ENCODE assay signal across 13 mouse cellular contexts in genomic region chr13:45429239-45429638, GRCm38 (mm10). TPM values are rescaled to one million over a fixed set of nuclear protein-coding genes. Genes with fewer than 3 reads are reported as not detected.
A peak's percentile ranks its signal among the peaks of the same experiment; 100 is the strongest.
DNase-seq lines count a peak whose midpoint lies in the region; ATAC-seq and TF ChIP-seq lines count a peak whose summit lies in the region.
"Had no signal": no experiment of that assay in that cellular context is flagged by ENCODE, and none has a peak within 500 bp of the region (broad histone marks: within the 10 kb centered on the region; RNA-seq: fewer than 3 reads in every experiment).

No protein-coding gene starts in this region.

- peaks cover 17% of the 10 kb centered on the region for H3K4me1 ChIP-seq in heart, embryonic 10.5 days
- H3K4me1 ChIP-seq in kidney, embryonic 16.5 days (ENCODE audit: insufficient read depth, low read length) = peaks cover 8% of the 10 kb centered on the region; the same call in 1 of the 2 replicates
- peaks cover 3% of the 10 kb centered on the region; the same call in 1 of the 2 replicates for H3K4me1 ChIP-seq in embryonic fibroblast, embryonic 13.5 days (ENCODE audit: control insufficient read depth, insufficient read depth, low read length)

- no peak overlapping the region for H3K4me3 ChIP-seq in heart, embryonic 10.5 days
- no peak overlapping the region for H3K4me3 ChIP-seq in kidney, embryonic 16.5 days (ENCODE audit: low read length)
- no peak overlapping the region for H3K4me3 ChIP-seq in embryonic fibroblast, embryonic 13.5 days (ENCODE audit: insufficient read depth, low read length)
- H3K4me3 ChIP-seq: midbrain, embryonic 12.5 days had no signal

- H3K4me2 ChIP-seq in kidney, embryonic 16.5 days (replicated peaks; ENCODE audit: low read depth, low read length) = no peak overlapping the region
- H3K4me2 ChIP-seq: midbrain, embryonic 12.5 days had no signal

- H3K9me3 ChIP-seq in heart, embryonic 10.5 days = no peaks in the 10 kb centered on the region
- H3K9me3 ChIP-seq in kidney, embryonic 16.5 days (ENCODE audit: low read length) = no peaks in the 10 kb centered on the region
- H3K9me3 ChIP-seq: G1E; midbrain, embryonic 12.5 days had no signal

- WGBS in heart, embryonic 10.5 days = 44% methylated on average over 11 of the region's 11 CpGs
- 62% methylated on average over 11 of the region's 11 CpGs for WGBS in kidney, embryonic 16.5 days

- H3K9ac ChIP-seq in kidney, embryonic 16.5 days (replicated peaks; ENCODE audit: low read length) = no peak overlapping the region
- H3K9ac ChIP-seq: midbrain, embryonic 12.5 days had no signal

- no peak for TF ChIP-seq CTCF in embryonic fibroblast, embryonic 13.5 days (IDR thresholded peaks at IDR 0.05; ENCODE audit: borderline replicate concordance, insufficient read depth, low read length)

- no peak for ATAC-seq in kidney, embryonic 16.5 days (ENCODE audit: low FRiP score, low TSS enrichment)

- DNase-seq in heart, embryonic 10.5 days (ENCODE audit: low spot score) = no peak
- DNase-seq in heart, adult 8-10 months (ENCODE audit: low spot score) = no peak
- DNase-seq in kidney, postnatal 36 days = no peak
- peak; percentile 66 for DNase-seq in brain, adult 2 months (ENCODE audit: low read depth, low spot score)
- no peak for DNase-seq in adrenal gland, postnatal 25 days
- DNase-seq in adrenal gland, adult 2 months = no peak
- DNase-seq: cerebellum, adult 9-11 months; kidney, adult 9 months; lung, postnatal 14 days had no signal

- peak overlapping the region; percentile 70 for H3K27ac ChIP-seq in heart, embryonic 10.5 days
- 0 out of 2 replicates have a peak overlapping the region, but pooled peaks have one; percentile 23 for H3K27ac ChIP-seq in kidney, embryonic 16.5 days (ENCODE audit: low read length)
- 0 out of 2 replicates have a peak overlapping the region, but pooled peaks have one; percentile 2 for H3K27ac ChIP-seq in embryonic fibroblast, embryonic 13.5 days (ENCODE audit: insufficient read depth, low read length)
- H3K27ac ChIP-seq: midbrain, embryonic 12.5 days had no signal

- H3K27me3 ChIP-seq in heart, embryonic 10.5 days (ENCODE audit: insufficient read depth, poor library complexity, severe bottlenecking) = no peaks in the 10 kb centered on the region
- no peaks in the 10 kb centered on the region for H3K27me3 ChIP-seq in kidney, embryonic 16.5 days (ENCODE audit: insufficient read depth, low read length)
- H3K27me3 ChIP-seq: midbrain, embryonic 12.5 days had no signal

- no peak for TF ChIP-seq POLR2A in embryonic fibroblast, embryonic 13.5 days (IDR thresholded peaks at IDR 0.05; ENCODE audit: low read depth, low read length)

- no peaks in the 10 kb centered on the region for H3K36me3 ChIP-seq in heart, embryonic 10.5 days
- no peaks in the 10 kb centered on the region for H3K36me3 ChIP-seq in kidney, embryonic 16.5 days (ENCODE audit: insufficient read depth, low read length)
- H3K36me3 ChIP-seq: G1E; midbrain, embryonic 12.5 days had no signal

RNA-seq across cellular contexts. Expression of gene Mylip, which starts 39.7 kb away (rescaled TPM):
- 5.2 and 8.2 TPM in 2 replicates for polyA plus RNA-seq in heart, embryonic 10.5 days (2016; fragmentation: Nextera tagmentation; extraction: Ambion mirVana)
- total RNA-seq in heart, adult 8-10 months (2022) = 10 to 100 TPM; 14.3 to 28.1 (median 19.6) TPM
- 16.0 and 16.2 TPM in 2 replicates for polyA plus RNA-seq in kidney, embryonic 16.5 days (2015; fragmentation: Nextera tagmentation; extraction: Ambion mirVana)
- polyA plus RNA-seq in embryonic fibroblast, embryonic 13.5 days (2011; ENCODE audit: insufficient read length, low read depth, missing spikeins) = 16.9 and 37.5 TPM in 2 replicates
- 7.6 and 10.0 TPM in 2 replicates for total RNA-seq in adrenal gland, postnatal 25 days (2021)
- 10 to 100 TPM in 1 of 2 experiments, 1 to 10 TPM in 1; 6.6 to 13.6 TPM for total RNA-seq in adrenal gland, adult 2 months (2021)
- 6.4 and 9.9 TPM in 2 replicates for polyA plus RNA-seq in adrenal gland, adult 2 months (2012; rRNA removed)

Comparison
In these comparisons a context has a peak if more than half of its experiments do, and no peak if none do; other contexts are left out.
1. H3K27ac ChIP-seq: peak in every context shown above with its lines; median percentile 70 in heart, embryonic 10.5 days; 23 in kidney, embryonic 16.5 days; 2 in embryonic fibroblast, embryonic 13.5 days.